Mouse (Mus musculus) liver, embryonic 14.5 days (tissue): ENCODE results near the gene Artn. TPM values are rescaled to one million over a fixed set of nuclear protein-coding genes. Genes with fewer than 3 reads are reported as not detected.

ENCODE experiments used
- ATAC-seq: fragments of 200-750 bp; cut with Nextera tagmentation; 2 replicates; pipeline ENCODE4 v1.8.0; 2017; ENCODE audit warnings: moderate number of reproducible peaks, mild to moderate bottlenecking, moderate library complexity; ENCODE audit not compliant: insufficient read depth
- DNase-seq, 3 experiments: peaks; one replicate each; pipeline ENCODE4 v3.0.0-alpha.2; 2012 to 2013; ENCODE audit warnings: low read depth in 3 of 3, low spot score in 3 of 3
- H3K27ac ChIP-seq: fragments of 300-500 bp; sonication (generic); 2 replicates; pipeline ENCODE4 v1.5.1; 2014; ENCODE audit warnings: moderate library complexity, mild to moderate bottlenecking, control low read depth, inconsistent platforms
- H3K27me3 ChIP-seq: fragments of 300-500 bp; sonication (generic); 2 replicates; pipeline ENCODE4 v1.6.1; 2014; ENCODE audit warnings: mild to moderate bottlenecking, low read length, moderate library complexity; ENCODE audit not compliant: control insufficient read depth, insufficient read depth
- H3K36me3 ChIP-seq: fragments of 300-500 bp; sonication (generic); replicated peaks from 2 replicates; pipeline ENCODE4 v1.6.1; 2014; ENCODE audit warnings: low read depth; ENCODE audit not compliant: control insufficient read depth, insufficient read depth
- H3K4me1 ChIP-seq, 2 experiments: fragments of 200-500 bp in 1 of 2; fragments of 300-500 bp in 1 of 2; sonication (generic) in 1 of 2; replicated peaks; 2 replicates each; pipeline ENCODE4 v1.6.1; 2012 to 2014; ENCODE audit warnings: antibody characterized with exemption in 1 of 2, inconsistent platforms in 1 of 2, low read length in 1 of 2; ENCODE audit not compliant: control insufficient read depth in 2 of 2, insufficient read depth in 2 of 2
- H3K4me2 ChIP-seq: fragments of 300-500 bp; sonication (generic); 2 replicates; pipeline ENCODE4 v1.6.1; 2014; ENCODE audit warnings: low read depth, mild to moderate bottlenecking, control low read depth, moderate library complexity
- H3K4me3 ChIP-seq, 2 experiments: fragments of 200-500 bp in 1 of 2; fragments of 300-500 bp in 1 of 2; sonication (generic) in 1 of 2; 2 replicates each; pipeline ENCODE4 v1.5.1; 2012 to 2014; ENCODE audit warnings: low read depth in 2 of 2, low read length in 2 of 2, mild to moderate bottlenecking in 2 of 2, control low read depth in 1 of 2, inconsistent platforms in 1 of 2, moderate library complexity in 1 of 2; ENCODE audit not compliant: insufficient read depth in 1 of 2
- H3K9ac ChIP-seq: fragments of 300-500 bp; sonication (generic); replicated peaks from 2 replicates; pipeline ENCODE4 v1.6.1; 2014; ENCODE audit warnings: mild to moderate bottlenecking, control low read depth, moderate library complexity
- H3K9me3 ChIP-seq: fragments of 300-500 bp; sonication (generic); 2 replicates; pipeline ENCODE4 v1.6.1; 2016; ENCODE audit warnings: low read length, mixed read lengths; ENCODE audit not compliant: control insufficient read depth
- CTCF ChIP-seq: IDR thresholded peaks from 2 replicates; pipeline ENCODE4 v1.5.1; 2016; ENCODE audit warnings: antibody characterized with exemption, low read depth, control low read depth
- EP300 ChIP-seq: IDR thresholded peaks from 2 replicates; pipeline ENCODE4 v1.6.1; 2016; ENCODE audit warnings: antibody characterized with exemption, low read depth
- WGBS: fragments of 180-500 bp; shearing (Covaris S2); extraction: QIAGEN DNeasy Blood & Tissue Kit; methylation state at CpG from one replicate; pipeline ENCODE4 v1.1.7; 2014; ENCODE audit not compliant: insufficient replicate concordance; 5-methylcytosine and 5-hydroxymethylcytosine counted together
- polyA plus RNA-seq, 2 experiments: library from polyadenylated mRNA; depleted of rRNA in 1 of 2; stranded (reverse) in 1 of 2; unstranded in 1 of 2; fragments of >200 nt; fragmentation: Nextera tagmentation in 1 of 2; extraction: Ambion mirVana in 1 of 2; gene quantifications; 2 replicates each; pipeline versions ENCODE4 v1.2.1 to v1.2.3; 2012 to 2014

Gene Artn
- polyA plus RNA-seq, 2 experiments = 1.3 to 1.8 TPM

GRCm38 (mm10) chr4:117923450-117923849 is 6.1 kb downstream of the Artn start:
- H3K27ac ChIP-seq = no peak overlapping the region
- H3K4me3 ChIP-seq = no peak overlapping the region
- H3K4me2 ChIP-seq = no peak overlapping the region
- H3K9ac ChIP-seq = no peak overlapping the region
- H3K27me3 ChIP-seq = peaks cover 45% of the 10 kb centered on the region
- TF ChIP-seq CTCF = no peak
- TF ChIP-seq EP300 = no peak
- H3K4me1 ChIP-seq = peaks cover 10 to 16% of the 10 kb centered on the region in 2 experiments
- H3K9me3 ChIP-seq = no peaks in the 10 kb centered on the region
- H3K36me3 ChIP-seq = no peaks in the 10 kb centered on the region
- ATAC-seq (no peak), DNase-seq (no peak)
- 51% methylated on average over 2 of the region's 2 CpGs for WGBS

DNA sequence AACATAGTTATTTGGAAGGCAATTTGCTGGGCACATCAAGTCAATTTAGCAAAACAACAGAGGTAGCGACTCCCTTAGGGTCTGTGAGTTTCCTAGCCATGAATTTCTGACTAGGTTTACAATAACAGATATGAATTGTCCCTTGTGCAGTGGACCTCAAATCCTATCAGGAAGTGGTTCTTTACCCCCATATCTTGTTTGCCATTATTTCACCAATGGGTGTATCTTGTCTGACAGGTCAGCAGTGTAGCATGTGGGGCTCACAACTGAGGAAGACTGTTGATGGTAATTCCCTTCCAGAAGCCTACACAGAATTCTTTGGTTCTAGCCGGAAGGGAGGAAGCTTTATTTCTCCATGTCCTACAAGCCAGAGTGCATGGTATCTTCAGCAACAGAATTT is 8.2 kb downstream of the Artn start:
- H3K27ac ChIP-seq = no peak overlapping the region
- DNase-seq (no peak), ATAC-seq (no peak)
- H3K9ac ChIP-seq = no peak overlapping the region
- peaks cover 1 to 17% of the 10 kb centered on the region in 2 experiments for H3K4me1 ChIP-seq
- TF ChIP-seq EP300 (no peak), CTCF (no peak)
- 71% methylated on average over 2 of the region's 2 CpGs for WGBS
- H3K27me3 ChIP-seq = peaks cover 25% of the 10 kb centered on the region
- H3K9me3 ChIP-seq = no peaks in the 10 kb centered on the region
- no peak overlapping the region for H3K4me2 ChIP-seq
- no peak overlapping the region for H3K4me3 ChIP-seq
- no peaks in the 10 kb centered on the region for H3K36me3 ChIP-seq

- H3K9ac ChIP-seq = no peak overlapping the region
- H3K36me3 ChIP-seq = no peaks in the 10 kb centered on the region
- DNase-seq (no peak), ATAC-seq (no peak)
- no peak for TF ChIP-seq EP300
- TF ChIP-seq CTCF = no peak
- H3K27me3 ChIP-seq = peaks cover under 1% of the 10 kb centered on the region; the same call in 1 of the 2 replicates
- H3K4me1 ChIP-seq = peaks cover 7 to 17% of the 10 kb centered on the region in 2 experiments
- H3K4me3 ChIP-seq = no peak overlapping the region
- no peak overlapping the region for H3K27ac ChIP-seq
- 46% methylated on average over 5 of the region's 5 CpGs for WGBS
- H3K4me2 ChIP-seq = no peak overlapping the region
- H3K9me3 ChIP-seq = no peaks in the 10 kb centered on the region
These were observed 10.8 kb downstream of the Artn start for GRCm38 (mm10) chr4:117918762-117919161.

GRCm38 (mm10) chr4:117918261-117918660 is 11.3 kb downstream of the Artn start:
- H3K4me3 ChIP-seq = no peak overlapping the region
- H3K27me3 ChIP-seq = no peaks in the 10 kb centered on the region
- no peaks in the 10 kb centered on the region for H3K9me3 ChIP-seq
- H3K36me3 ChIP-seq = no peaks in the 10 kb centered on the region
- H3K9ac ChIP-seq = no peak overlapping the region
- peaks cover 11 to 17% of the 10 kb centered on the region in 2 experiments for H3K4me1 ChIP-seq
- ATAC-seq (no peak), DNase-seq (no peak)
- no peak overlapping the region for H3K4me2 ChIP-seq
- 68% methylated on average over 3 of the region's 3 CpGs for WGBS
- no peak overlapping the region for H3K27ac ChIP-seq
- no peak for TF ChIP-seq EP300
- no peak for TF ChIP-seq CTCF

GRCm38 (mm10) chr4:117917847-117918246 is 11.7 kb downstream of the Artn start:
- no peak for ATAC-seq
- no peak for TF ChIP-seq EP300
- TF ChIP-seq CTCF = no peak
- no peak overlapping the region for H3K4me3 ChIP-seq
- no peak overlapping the region for H3K4me2 ChIP-seq
- H3K9ac ChIP-seq = no peak overlapping the region
- no peak overlapping the region for H3K27ac ChIP-seq
- no peaks in the 10 kb centered on the region for H3K9me3 ChIP-seq
- peaks cover 11 to 20% of the 10 kb centered on the region in 2 experiments for H3K4me1 ChIP-seq
- no peak for DNase-seq
- H3K36me3 ChIP-seq = no peaks in the 10 kb centered on the region
- WGBS = 82% methylated on average over 4 of the region's 4 CpGs
- no peaks in the 10 kb centered on the region for H3K27me3 ChIP-seq
